Mouse (Mus musculus) E14TG2a.4 (cell line): ENCODE measurements around the gene Gm11027.
"Not testable (repeated sequence)": the region's sequence is repeated elsewhere in the genome, so short reads cannot be mapped to it uniquely, and the experiment has no call there.

Experiments
- CTCF ChIP-seq: conservative IDR thresholded peaks from 2 replicates; pipeline ENCODE4 v1.5.1; 2014; ENCODE audit warnings: low read length
- NANOG ChIP-seq: IDR thresholded peaks from 2 replicates; pipeline ENCODE4 v1.6.1; 2014; ENCODE audit warnings: borderline replicate concordance, low read length, mixed read lengths
- POU5F1 ChIP-seq: IDR thresholded peaks from 2 replicates; pipeline ENCODE4 v1.6.1; 2014; ENCODE audit warnings: low read length, borderline replicate concordance

DNA sequence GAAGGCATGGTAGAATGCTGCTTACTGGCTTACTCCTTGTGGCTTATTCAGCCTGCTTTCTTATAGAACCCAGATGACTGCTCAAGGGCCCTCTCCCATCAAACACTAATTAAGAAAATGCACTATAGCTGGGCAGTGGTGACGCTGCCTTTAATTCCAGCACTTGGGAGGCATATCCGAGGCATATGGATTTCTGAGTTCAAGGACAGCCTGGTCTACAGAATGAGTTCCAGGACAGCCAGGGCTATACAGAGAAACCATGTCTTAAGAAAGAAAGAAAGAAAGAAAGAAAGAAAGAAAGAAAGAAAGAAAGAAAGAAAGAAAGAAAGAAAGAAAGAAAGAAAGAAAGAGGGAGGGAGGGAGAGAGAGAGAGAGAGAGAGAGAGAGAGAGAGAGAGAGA lies at the start of gene Gm11027:
- TF ChIP-seq CTCF, NANOG, POU5F1: not testable (repeated sequence)
